Mouse (Mus musculus) ES-E14 (cell line): ENCODE data around the gene Zfp119b. TPM values are rescaled to one million over a fixed set of nuclear protein-coding genes. Genes with fewer than 3 reads are reported as not detected.
"Not testable (repeated sequence)": the region's sequence is repeated elsewhere in the genome, so short reads cannot be mapped to it uniquely, and the experiment has no call there.

Experiments used
- DNase-seq: peaks from one replicate; pipeline ENCODE4 v3.0.0-alpha.2; 2013; ENCODE audit warnings: low read depth, low spot score
- H3K27ac ChIP-seq: 2 replicates; pipeline ENCODE4 v1.5.1; 2012; ENCODE audit warnings: low read depth, mild to moderate bottlenecking, low read length, moderate library complexity, mixed read lengths; ENCODE audit not compliant: poor library complexity, insufficient read depth, severe bottlenecking
- H3K36me3 ChIP-seq: 2 replicates; pipeline ENCODE4 v1.6.1; 2012; ENCODE audit warnings: mild to moderate bottlenecking, low read length, moderate library complexity, mixed read lengths; ENCODE audit not compliant: control insufficient read depth, poor library complexity, insufficient read depth, severe bottlenecking
- H3K4me1 ChIP-seq, 2 experiments: fragments of 150-350 bp in 1 of 2; sonication (generic) in 1 of 2; 2 replicates each; pipeline ENCODE4 v1.6.1; 2012; ENCODE audit warnings: low read length in 2 of 2, mild to moderate bottlenecking in 1 of 2, mixed read lengths in 1 of 2; ENCODE audit not compliant: control insufficient read depth in 2 of 2, insufficient read depth in 2 of 2, poor library complexity in 1 of 2
- H3K4me3 ChIP-seq, 2 experiments: fragments of 150-350 bp in 1 of 2; sonication (generic) in 1 of 2; 2 replicates each; pipeline ENCODE4 v1.5.1; 2012; ENCODE audit warnings: low read length in 2 of 2, low read depth in 1 of 2, mild to moderate bottlenecking in 1 of 2, mixed read lengths in 1 of 2; ENCODE audit not compliant: insufficient read depth in 1 of 2, poor library complexity in 1 of 2, severe bottlenecking in 1 of 2
- H3K9ac ChIP-seq: 2 replicates; pipeline ENCODE4 v1.6.1; 2012; ENCODE audit warnings: low read depth, mild to moderate bottlenecking, low read length, mixed read lengths; ENCODE audit not compliant: poor library complexity, insufficient read depth, severe bottlenecking
- H3K9me3 ChIP-seq: fragments of 150-350 bp; sonication (generic); 2 replicates; pipeline ENCODE4 v1.6.1; 2012; ENCODE audit warnings: low read depth, mild to moderate bottlenecking, low read length; ENCODE audit not compliant: control insufficient read depth, insufficient read depth
- CHD2 ChIP-seq: IDR thresholded peaks from 2 replicates; pipeline ENCODE4 v1.6.1; 2014; ENCODE audit warnings: mild to moderate bottlenecking, low read depth, low read length, inconsistent platforms
- HCFC1 ChIP-seq: IDR thresholded peaks from 2 replicates; pipeline ENCODE4 v1.6.1; 2012; ENCODE audit warnings: low read length, inconsistent platforms, borderline replicate concordance; ENCODE audit not compliant: insufficient read depth
- MAFK ChIP-seq: IDR thresholded peaks from 2 replicates; pipeline ENCODE4 v1.6.1; 2014; ENCODE audit warnings: mild to moderate bottlenecking, low read depth, low read length, inconsistent platforms; ENCODE audit not compliant: insufficient read depth
- ZC3H11A ChIP-seq: IDR thresholded peaks from 2 replicates; pipeline ENCODE4 v1.6.1; 2012; ENCODE audit warnings: low read depth, mild to moderate bottlenecking, inconsistent platforms, low read length, borderline replicate concordance
- ZNF384 ChIP-seq: IDR thresholded peaks from 2 replicates; pipeline ENCODE4 v1.6.1; 2012; ENCODE audit warnings: low read depth, low read length, inconsistent platforms
- in situ Hi-C, 2 experiments: fragments of 600-800 bp; cut with MboI; formaldehyde crosslinking; loops; one replicate each; pipeline ENCODE4 v1.15.1; 2025; ENCODE audit warnings: low sequenced_read_pairs in 2 of 2, inconsistent platforms in 1 of 2; ENCODE audit not compliant: unreplicated experiment in 2 of 2
- total RNA-seq: library from RNA; depleted of rRNA; stranded (reverse); fragments of 300-350 nt; gene quantifications from 2 replicates; pipeline ENCODE4 v1.2.3, GENCODE M21; 2012

Gene Zfp119b
- total RNA-seq, 1 experiment: 4.6 TPM

GRCm38 (mm10) chr17:55944866-55945682 is 4.2 kb downstream of the Zfp119b start:
- H3K4me3 ChIP-seq: peak overlapping the region; percentile 84 to 97
- peak overlapping the region; percentile 94 for H3K9ac ChIP-seq
- H3K4me1 ChIP-seq, H3K36me3 ChIP-seq, H3K9me3 ChIP-seq, in situ Hi-C loops: not testable (repeated sequence)
- H3K27ac ChIP-seq: peak overlapping the region; percentile 90
- peak; percentile 52; the same call in 1 of the 2 replicates for TF ChIP-seq CHD2
- DNase-seq: peak; percentile 60

GRCm38 (mm10) chr17:55944387-55944865 is 4.9 kb downstream of the Zfp119b start:
- TF ChIP-seq MAFK: 0 out of 2 replicates have a peak, but pooled peaks have one; percentile 3
- H3K9me3 ChIP-seq, H3K4me1 ChIP-seq, DNase-seq, in situ Hi-C loops, H3K36me3 ChIP-seq: not testable (repeated sequence)
- Histone ChIP-seq H3K4me3 (peak overlapping the region; percentile 77 to 97), H3K9ac (peak overlapping the region; percentile 67), H3K27ac (peak overlapping the region; percentile 76; the same call in 1 of the 2 replicates)

- DNase-seq: no peak
- Histone ChIP-seq H3K9me3 (peaks cover 3% of the 10 kb centered on the region; the same call in 1 of the 2 replicates), H3K36me3 (no peaks in the 10 kb centered on the region), H3K9ac (no peak overlapping the region), H3K4me3 (peak overlapping the region in 1 of 2 experiments; percentile 10; a peak in 1 of 4 replicates), H3K4me1 (no peaks in the 10 kb centered on the region; a peak in 1 of 4 replicates), H3K27ac (no peak overlapping the region)
- no peak for TF ChIP-seq HCFC1
- TF ChIP-seq CHD2: no peak
- TF ChIP-seq MAFK: no peak
- no peak for TF ChIP-seq ZNF384
- TF ChIP-seq ZC3H11A: no peak
- in situ Hi-C loops: no loop called here
Observed at GRCm38 (mm10) chr17:55933191-55933590, 16.1 kb downstream of the Zfp119b start.

- Histone ChIP-seq H3K27ac (no peak overlapping the region), H3K9me3 (peaks cover 3% of the 10 kb centered on the region; the same call in 1 of the 2 replicates), H3K9ac (no peak overlapping the region), H3K4me1 (no peaks in the 10 kb centered on the region; a peak in 1 of 4 replicates), H3K4me3 (peak overlapping the region; percentile 68 to 82), H3K36me3 (no peaks in the 10 kb centered on the region)
- no peak for TF ChIP-seq ZNF384
- no peak for TF ChIP-seq HCFC1
- TF ChIP-seq CHD2: no peak
- TF ChIP-seq MAFK: no peak
- no peak for TF ChIP-seq ZC3H11A
- no peak for DNase-seq
- in situ Hi-C loops: no loop called here
Observed at GRCm38 (mm10) chr17:55932635-55933034, 16.7 kb downstream of the Zfp119b start.
